Mouse (Mus musculus) CD4-positive naive resting alpha-beta T cell, adult 57 days (primary cell): ENCODE results near the gene Exosc7. TPM values are rescaled to one million over a fixed set of nuclear protein-coding genes. Genes with fewer than 3 reads are reported as not detected.

Experiments used
- total RNA-seq: library from RNA; stranded (reverse); gene quantifications from one replicate; pipeline ENCODE4 v1.2.4, GENCODE M21; 2023

The Exosc7 gene
- 50.7 TPM for total RNA-seq

DNA sequence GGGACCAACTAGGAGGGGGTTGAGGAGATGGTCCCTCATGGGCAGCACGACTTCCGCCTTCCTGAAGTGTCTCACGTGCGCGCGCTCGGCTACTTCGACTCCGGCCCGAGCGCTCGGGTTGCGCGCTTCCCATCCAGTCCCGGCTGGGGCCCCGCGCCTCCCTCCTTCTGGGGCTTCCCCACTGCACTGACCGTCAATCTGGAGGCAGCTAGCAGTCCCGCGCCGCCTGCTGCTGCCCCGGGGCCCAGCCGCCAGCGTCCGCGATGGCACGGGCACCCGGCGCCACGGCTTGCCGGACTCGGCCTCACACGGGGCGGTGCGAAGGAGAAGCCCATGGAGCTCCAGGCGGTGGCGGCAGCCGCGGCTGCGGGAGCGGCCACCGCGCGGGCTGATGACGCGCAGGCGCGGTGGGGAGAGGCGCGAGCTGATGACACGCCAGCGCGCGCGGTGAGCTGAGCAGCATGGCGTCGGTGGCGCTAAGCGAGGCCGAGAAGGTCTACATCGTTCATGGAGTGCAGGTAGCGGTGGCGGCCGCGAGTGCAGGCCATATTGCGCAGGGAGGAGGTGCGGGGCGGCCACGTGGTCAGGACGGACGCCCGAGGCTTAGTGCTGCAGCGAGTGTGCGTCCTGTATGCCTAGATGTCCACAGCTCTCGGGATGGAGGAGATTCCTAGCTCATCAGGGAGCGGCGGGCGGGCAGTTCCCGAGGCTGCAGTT lies at the start of gene Exosc7, which contains the start of gene Zdhhc3:
TSS of gene Exosc7 (plus strand) at position 411 of the 717 bp plus-strand sequence.
TSS of gene Zdhhc3 (minus strand) at position 401 of the 717 bp plus-strand sequence.

DNA sequence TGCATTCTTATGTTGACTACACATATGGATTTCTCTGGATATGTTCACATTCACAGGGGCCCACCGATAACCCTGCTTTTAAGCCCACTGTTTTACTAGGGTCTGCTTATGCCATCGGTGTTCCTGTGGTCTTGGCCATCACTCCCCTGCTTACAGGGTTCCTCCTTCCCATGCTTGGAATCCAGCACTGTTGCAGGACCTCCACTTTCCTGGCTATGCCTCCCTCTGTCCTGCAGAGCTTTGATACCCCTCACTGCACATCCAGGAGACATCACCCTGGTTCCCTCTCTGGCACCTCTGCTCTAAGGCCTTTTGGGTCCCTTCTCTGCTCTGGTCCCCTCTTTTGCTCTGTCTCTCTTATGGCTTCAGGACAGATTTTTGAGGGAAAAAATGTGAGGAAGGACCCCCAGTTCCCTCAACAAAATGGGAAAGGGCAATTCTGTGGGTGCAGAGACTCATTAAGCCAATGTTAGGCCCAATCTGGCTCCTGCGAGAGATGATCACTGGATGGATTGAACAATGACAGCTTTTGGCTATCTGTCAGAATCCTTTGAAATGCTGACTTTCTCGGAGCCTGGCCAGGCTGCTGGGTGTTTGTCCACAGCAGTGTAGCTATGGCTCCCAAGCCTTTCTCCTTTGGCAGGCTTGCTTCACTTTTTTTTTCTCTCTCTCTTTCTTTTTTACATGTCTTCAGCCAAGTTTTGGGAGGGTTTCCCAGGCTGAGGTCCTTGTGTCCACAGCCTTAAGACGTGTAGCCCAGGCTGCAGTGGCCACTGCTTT lies 37.4 kb downstream of the Exosc7 start, which contains the start of gene Clec3b:
TSS of gene Clec3b (plus strand) at position 706 of the 780 bp plus-strand sequence.

Other genes with a start within 250 kb of the Exosc7 start
- gene Zfp445, start 247.2 kb upstream of the Exosc7 start, total RNA-seq, result 114 TPM
- gene Zkscan7, start 227.5 kb upstream of the Exosc7 start, total RNA-seq, result 4.0 TPM
- gene Zfp105, start 190.1 kb upstream of the Exosc7 start, total RNA-seq, result not detected
- 30.9 TPM for gene 1110059G10Rik, start 162.2 kb upstream of the Exosc7 start, total RNA-seq
- 2.2 TPM for gene Kif15, start 162.2 kb upstream of the Exosc7 start, total RNA-seq
- 30.4 TPM for gene Tmem42, start 91.9 kb upstream of the Exosc7 start, total RNA-seq
- gene Tgm4, start 78.5 kb upstream of the Exosc7 start, total RNA-seq, result 2.0 TPM
- gene Zdhhc3, start within 50 bp of the Exosc7 start, total RNA-seq, result 51.1 TPM
- 2.0 TPM for gene Clec3b, start 37.7 kb downstream of the Exosc7 start, total RNA-seq
- 0.41 TPM for gene Cdcp1, start 102.8 kb downstream of the Exosc7 start, total RNA-seq
- gene Tmem158, start 147.5 kb downstream of the Exosc7 start, total RNA-seq, result 0.89 TPM